Mouse (Mus musculus) olfactory bulb, adult 2 months (tissue): ENCODE data around the gene Chmp6. TPM values are rescaled to one million over a fixed set of nuclear protein-coding genes. Genes with fewer than 3 reads are reported as not detected.
A peak's percentile ranks its signal among the peaks of the same experiment; 100 is the strongest.

ENCODE experiments used
- H3K27ac ChIP-seq: fragments of 200-500 bp; 2 replicates; pipeline ENCODE4 v1.5.1; 2012; ENCODE audit warnings: low read depth, low read length; ENCODE audit not compliant: insufficient read depth
- H3K4me1 ChIP-seq: fragments of 200-500 bp; 2 replicates; pipeline ENCODE4 v1.6.1; 2012; ENCODE audit warnings: low read length; ENCODE audit not compliant: control insufficient read depth, insufficient read depth
- H3K4me3 ChIP-seq: fragments of 200-500 bp; 2 replicates; pipeline ENCODE4 v1.5.1; 2012; ENCODE audit warnings: mild to moderate bottlenecking, low read depth, low read length, moderate library complexity; ENCODE audit not compliant: insufficient read depth
- CTCF ChIP-seq: fragments of 200-500 bp; IDR thresholded peaks from 2 replicates; pipeline ENCODE4 v1.5.1; 2012; ENCODE audit warnings: low read depth, mild to moderate bottlenecking, low read length, moderate library complexity; ENCODE audit not compliant: insufficient read depth
- POLR2A ChIP-seq: fragments of 200-500 bp; IDR thresholded peaks from 2 replicates; pipeline ENCODE4 v1.6.1; 2012; ENCODE audit warnings: mild to moderate bottlenecking, low read depth, low read length, moderate library complexity; ENCODE audit not compliant: insufficient read depth
- WGBS: fragments of 180-500 bp; shearing (Covaris S2); methylation state at CpG from one replicate; pipeline ENCODE4 v1.1.7; 2018; 5-methylcytosine and 5-hydroxymethylcytosine counted together
- polyA plus RNA-seq: library from polyadenylated mRNA; stranded (reverse); fragments of >200 nt; gene quantifications from 2 replicates; pipeline ENCODE4 v1.2.4, GENCODE M21; 2012; ENCODE audit warnings: low replicate concordance; ENCODE audit not compliant: missing spikeins, insufficient read depth, insufficient read length

Gene Chmp6
- polyA plus RNA-seq, 1 experiment = not detected

DNA sequence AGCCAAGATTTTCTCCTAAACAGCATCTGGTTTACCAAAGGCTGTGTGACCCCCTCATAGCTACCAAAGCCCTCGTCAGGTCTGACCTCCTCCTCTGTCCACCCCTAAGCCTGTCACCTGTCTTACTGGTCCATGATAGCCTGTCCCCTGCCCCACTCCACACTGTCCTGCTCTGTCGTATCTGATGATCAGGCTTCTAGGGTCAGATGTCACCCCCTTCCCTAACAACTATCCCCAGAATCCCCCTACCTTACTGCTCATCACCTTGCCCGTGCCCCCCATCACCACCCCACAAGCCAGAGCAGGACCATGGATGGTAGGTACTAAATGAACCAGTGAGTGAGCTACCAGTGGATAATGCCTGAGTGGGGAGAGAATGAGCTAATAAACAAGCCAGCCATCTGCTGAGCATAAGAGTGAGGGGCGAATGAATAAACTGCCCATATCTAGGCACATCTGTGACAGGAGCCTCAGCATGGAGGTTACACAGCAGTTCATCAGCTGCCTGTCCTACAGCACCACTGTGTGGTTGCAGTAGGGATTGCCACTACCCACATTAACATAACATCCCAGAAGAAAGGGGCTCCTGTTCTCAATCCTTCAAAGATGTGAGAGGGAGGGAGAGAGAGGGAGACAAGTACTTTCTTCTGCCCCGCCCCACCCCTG, 8.5 kb upstream of the Chmp6 start:
- H3K4me1 ChIP-seq = peaks cover 30% of the 10 kb centered on the region
- no peak for TF ChIP-seq POLR2A
- no peak for TF ChIP-seq CTCF
- WGBS = 33% methylated on average over 5 of the region's 5 CpGs

GRCm38 (mm10) chr11:119905794-119906193, 7.4 kb upstream of the Chmp6 start:
- Histone ChIP-seq H3K4me1 (peaks cover 35% of the 10 kb centered on the region), H3K27ac (no peak overlapping the region), H3K4me3 (no peak overlapping the region)
- 83% methylated on average over 5 of the region's 5 CpGs for WGBS
- TF ChIP-seq POLR2A = no peak
- no peak for TF ChIP-seq CTCF

More for the DNA sequence above, 8.5 kb upstream of the Chmp6 start:
- Histone ChIP-seq H3K4me3 (no peak overlapping the region), H3K27ac (no peak overlapping the region)

DNA sequence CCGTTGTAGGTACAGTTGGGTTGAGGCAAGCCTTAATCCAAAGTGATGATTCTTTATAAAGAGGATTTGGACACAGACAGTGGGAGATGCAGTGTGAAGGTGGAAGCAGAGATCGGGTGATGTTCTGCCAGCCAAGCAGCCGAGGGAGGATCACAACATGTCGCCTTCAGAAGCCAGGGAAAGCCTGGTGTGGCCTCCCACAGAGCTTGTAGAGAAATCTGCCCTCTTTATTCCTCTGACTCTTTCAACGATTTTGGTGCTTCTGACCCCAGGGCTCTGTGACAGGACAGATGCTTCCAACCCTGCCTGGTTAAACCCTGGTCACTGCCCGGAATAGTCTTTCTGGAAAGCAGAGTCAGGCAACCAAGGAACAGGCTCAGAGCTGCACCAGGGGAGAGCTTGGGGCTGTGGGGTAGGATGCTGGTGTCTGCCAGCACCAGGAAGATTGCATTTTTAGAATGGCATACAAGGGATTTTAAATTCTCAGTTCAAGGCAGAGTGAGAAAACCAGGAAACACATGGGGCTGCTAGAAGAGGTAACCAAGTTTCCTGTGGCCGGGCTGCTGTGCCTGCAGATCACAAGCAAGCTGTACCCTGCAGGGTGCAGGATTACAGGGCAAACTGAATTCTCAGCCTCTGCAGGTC, 6.1 kb upstream of the Chmp6 start:
- H3K4me3 ChIP-seq = no peak overlapping the region
- H3K27ac ChIP-seq = no peak overlapping the region
- TF ChIP-seq CTCF (no peak), POLR2A (no peak)
- H3K4me1 ChIP-seq = peaks cover 35% of the 10 kb centered on the region
- 20% methylated on average over 7 of the region's 7 CpGs for WGBS

GRCm38 (mm10) chr11:119907711-119908110, 5.5 kb upstream of the Chmp6 start:
- no peak overlapping the region for H3K4me3 ChIP-seq
- H3K27ac ChIP-seq = no peak overlapping the region
- peaks cover 35% of the 10 kb centered on the region for H3K4me1 ChIP-seq
- TF ChIP-seq POLR2A = no peak
- no peak for TF ChIP-seq CTCF
- 41% methylated on average over 7 of the region's 7 CpGs for WGBS

DNA sequence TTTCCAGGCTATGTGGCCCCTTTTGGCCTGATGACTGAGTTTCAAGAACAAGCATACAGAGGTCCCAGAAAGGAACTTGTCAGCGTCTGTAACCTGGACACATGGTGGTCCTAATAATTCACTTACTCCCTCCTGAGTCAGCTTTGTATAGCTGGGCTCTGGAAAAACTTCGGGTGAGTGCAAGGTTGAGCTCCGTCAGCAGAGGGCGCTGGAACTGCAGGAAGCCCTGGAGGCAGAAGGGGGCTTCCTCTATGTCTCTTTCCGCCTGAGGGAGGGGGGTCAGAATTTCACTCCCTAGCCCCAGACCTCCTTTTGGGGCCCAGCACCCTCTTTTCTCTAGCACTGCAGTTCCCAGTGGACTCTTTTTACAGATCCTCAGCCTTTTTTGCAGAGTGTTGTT, 3.8 kb upstream of the Chmp6 start:
- H3K27ac ChIP-seq = no peak overlapping the region
- no peak overlapping the region for H3K4me3 ChIP-seq
- H3K4me1 ChIP-seq = peaks cover 45% of the 10 kb centered on the region
- TF ChIP-seq CTCF (peak; percentile 77), POLR2A (no peak)
- WGBS = under 1% methylated on average over 5 of the region's 5 CpGs

DNA sequence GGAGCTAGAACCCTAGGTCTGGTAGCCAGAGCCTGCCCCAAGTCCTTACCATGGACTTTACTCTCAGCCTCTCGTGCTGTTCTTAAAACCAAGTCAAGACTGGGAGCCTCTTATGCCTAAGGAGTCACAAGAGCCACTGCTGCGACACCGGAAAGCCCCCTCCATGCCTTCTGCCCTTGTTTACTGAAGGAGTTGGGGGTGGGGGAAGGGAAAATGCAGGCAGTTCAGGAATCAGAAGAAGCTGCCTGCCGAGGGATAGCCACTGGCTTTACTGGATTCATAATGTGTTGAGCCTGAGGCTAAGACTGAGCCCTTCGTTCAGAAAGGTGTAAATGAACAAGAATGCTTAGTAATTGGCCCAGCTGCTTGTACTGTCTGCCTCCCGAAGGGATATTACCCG, 396 bp upstream of the Chmp6 start:
- Histone ChIP-seq H3K27ac (peak overlapping the region; percentile 57), H3K4me1 (peaks cover 43% of the 10 kb centered on the region), H3K4me3 (peak overlapping the region; percentile 82)
- 7% methylated on average over 7 of the region's 7 CpGs for WGBS
- TF ChIP-seq POLR2A (no peak), CTCF (no peak)

DNA sequence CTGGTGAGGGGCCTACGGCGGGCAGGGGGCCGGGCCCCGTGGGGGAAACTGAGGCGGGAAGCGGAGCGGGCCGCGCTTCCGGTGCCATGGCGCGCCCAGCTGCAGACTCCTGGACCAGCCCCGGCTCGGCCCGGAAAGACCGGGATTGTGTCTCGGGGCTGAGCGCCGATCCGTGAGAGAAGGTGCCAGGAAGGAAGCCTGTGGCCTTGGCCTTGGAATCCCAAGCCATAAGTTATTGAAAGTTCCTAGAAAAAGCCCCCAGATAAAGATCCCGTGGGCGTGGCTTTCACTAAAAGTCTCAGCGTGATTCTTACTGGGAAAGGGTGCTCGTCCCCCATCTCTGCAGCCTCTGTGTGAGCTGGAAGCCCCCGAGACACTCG, 684 bp downstream of the Chmp6 start:
- under 1% methylated on average over 26 of the region's 26 CpGs for WGBS
- Histone ChIP-seq H3K4me3 (peak overlapping the region; percentile 82), H3K27ac (no peak overlapping the region), H3K4me1 (peaks cover 38% of the 10 kb centered on the region)
- TF ChIP-seq POLR2A (no peak; the same call in 1 of the 2 replicates), CTCF (no peak)

DNA sequence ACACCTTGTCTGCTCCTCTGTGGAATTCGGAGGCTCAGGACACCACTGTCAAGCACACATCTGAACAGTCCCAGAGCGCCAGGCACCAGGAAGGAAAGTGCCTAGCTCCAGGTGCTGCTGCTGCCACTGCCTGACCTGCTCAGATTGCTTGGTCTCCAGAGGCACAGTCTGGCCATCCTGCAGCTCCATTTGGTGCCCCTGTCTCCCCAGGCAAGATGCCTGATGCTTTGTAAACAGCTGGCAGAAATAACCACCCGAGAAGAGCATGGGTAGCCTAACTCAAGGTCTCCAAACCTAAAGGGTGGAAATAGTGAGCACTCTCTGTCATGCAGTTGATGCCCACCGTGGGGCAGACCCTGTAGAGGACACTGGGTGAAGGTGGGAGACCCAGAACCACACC, 1.1 kb downstream of the Chmp6 start:
- Histone ChIP-seq H3K4me3 (peak overlapping the region; percentile 82), H3K27ac (no peak overlapping the region), H3K4me1 (peaks cover 36% of the 10 kb centered on the region)
- WGBS = 16% methylated on average over 4 of the region's 4 CpGs
- TF ChIP-seq POLR2A (no peak), CTCF (no peak)

- Histone ChIP-seq H3K4me1 (peaks cover 31% of the 10 kb centered on the region), H3K4me3 (no peak overlapping the region), H3K27ac (no peak overlapping the region)
- no peak for TF ChIP-seq CTCF
- no peak for TF ChIP-seq POLR2A
- 79% methylated on average over 9 of the region's 9 CpGs for WGBS
Measured at GRCm38 (mm10) chr11:119915666-119916065, 2.4 kb downstream of the Chmp6 start.
